Mouse (Mus musculus) gastrocnemius, postnatal 4 days (tissue): Measurements from ENCODE around the gene Nr5a2. TPM values are rescaled to one million over a fixed set of nuclear protein-coding genes. Genes with fewer than 3 reads are reported as not detected.

Experiments used
- DNase-seq, 2 experiments: peaks; one replicate each; pipeline ENCODE4 v3.0.0; 2021 to 2022; ENCODE audit warnings: low spot score in 2 of 2, mixed read lengths in 2 of 2
- total RNA-seq, 2 experiments: library from RNA; stranded (reverse); gene quantifications; 2 replicates each; pipeline ENCODE4 v1.2.3; 2021

The Nr5a2 gene
- total RNA-seq, 2 experiments from 2014 or later, result 2.6 to 3.9 TPM

GRCm38 (mm10) chr1:136910741-136911593, 49.3 kb downstream of the Nr5a2 start:
- DNase-seq, result no peak

- DNase-seq, result no peak
These were observed 50.1 kb downstream of the Nr5a2 start for GRCm38 (mm10) chr1:136910144-136910543.

GRCm38 (mm10) chr1:136909494-136910037, 50.7 kb downstream of the Nr5a2 start:
- DNase-seq, result no peak

GRCm38 (mm10) chr1:136898130-136898529, 62.1 kb downstream of the Nr5a2 start:
- DNase-seq, result no peak

- no peak for DNase-seq
These were observed 63.9 kb downstream of the Nr5a2 start for GRCm38 (mm10) chr1:136896351-136896750.

- DNase-seq, result no peak
These were observed 64.4 kb downstream of the Nr5a2 start for GRCm38 (mm10) chr1:136895877-136896276.

- no peak for DNase-seq
These were observed 65.5 kb downstream of the Nr5a2 start for GRCm38 (mm10) chr1:136894753-136895152.

- no peak for DNase-seq
These were observed 67.1 kb downstream of the Nr5a2 start for GRCm38 (mm10) chr1:136893162-136893561.

- no peak for DNase-seq
These were observed 69.8 kb downstream of the Nr5a2 start for GRCm38 (mm10) chr1:136890439-136890838.

- DNase-seq, result no peak
These were observed 71.5 kb downstream of the Nr5a2 start for GRCm38 (mm10) chr1:136888704-136889103.

- no peak for DNase-seq
These were observed 73.6 kb downstream of the Nr5a2 start for GRCm38 (mm10) chr1:136886678-136887077.

- no peak for DNase-seq
These were observed 76.6 kb downstream of the Nr5a2 start for GRCm38 (mm10) chr1:136883458-136884174.

- DNase-seq, result no peak
These were observed 80.0 kb downstream of the Nr5a2 start for GRCm38 (mm10) chr1:136880260-136880659.

GRCm38 (mm10) chr1:136875006-136875405, 85.2 kb downstream of the Nr5a2 start:
- DNase-seq, result no peak

- peak in 1 of 2 experiments; percentile 32 for DNase-seq
These were observed 91.3 kb downstream of the Nr5a2 start for GRCm38 (mm10) chr1:136868955-136869354.

GRCm38 (mm10) chr1:136868285-136868684, 92.0 kb downstream of the Nr5a2 start:
- no peak for DNase-seq

GRCm38 (mm10) chr1:136866481-136867092, 93.7 kb downstream of the Nr5a2 start:
- DNase-seq, result no peak

- DNase-seq, result no peak
These were observed 97.0 kb downstream of the Nr5a2 start for GRCm38 (mm10) chr1:136863209-136863608.

GRCm38 (mm10) chr1:136859454-136859853, 100.8 kb downstream of the Nr5a2 start:
- no peak for DNase-seq

GRCm38 (mm10) chr1:136858724-136859123, 101.5 kb downstream of the Nr5a2 start:
- DNase-seq, result no peak

- DNase-seq, result no peak
These were observed 104.1 kb downstream of the Nr5a2 start for GRCm38 (mm10) chr1:136856104-136856503.

- DNase-seq, result no peak
These were observed 111.5 kb downstream of the Nr5a2 start for GRCm38 (mm10) chr1:136848791-136849190.
